Mouse (Mus musculus) cortical plate, adult 2 months (tissue): ENCODE results near the gene Ldb1.

Experiments used
- CTCF ChIP-seq: fragments of 200-500 bp; IDR thresholded peaks from 2 replicates; pipeline ENCODE4 v1.5.1; 2011; ENCODE audit warnings: mild to moderate bottlenecking, control low read depth, low read length; ENCODE audit not compliant: insufficient read depth; ENCODE audit errors: extremely low read depth
- POLR2A ChIP-seq: fragments of 200-500 bp; IDR thresholded peaks from 2 replicates; pipeline ENCODE4 v1.6.1; 2011; ENCODE audit warnings: mild to moderate bottlenecking, low read length, control low read depth; ENCODE audit not compliant: insufficient read depth; ENCODE audit errors: extremely low read depth

DNA sequence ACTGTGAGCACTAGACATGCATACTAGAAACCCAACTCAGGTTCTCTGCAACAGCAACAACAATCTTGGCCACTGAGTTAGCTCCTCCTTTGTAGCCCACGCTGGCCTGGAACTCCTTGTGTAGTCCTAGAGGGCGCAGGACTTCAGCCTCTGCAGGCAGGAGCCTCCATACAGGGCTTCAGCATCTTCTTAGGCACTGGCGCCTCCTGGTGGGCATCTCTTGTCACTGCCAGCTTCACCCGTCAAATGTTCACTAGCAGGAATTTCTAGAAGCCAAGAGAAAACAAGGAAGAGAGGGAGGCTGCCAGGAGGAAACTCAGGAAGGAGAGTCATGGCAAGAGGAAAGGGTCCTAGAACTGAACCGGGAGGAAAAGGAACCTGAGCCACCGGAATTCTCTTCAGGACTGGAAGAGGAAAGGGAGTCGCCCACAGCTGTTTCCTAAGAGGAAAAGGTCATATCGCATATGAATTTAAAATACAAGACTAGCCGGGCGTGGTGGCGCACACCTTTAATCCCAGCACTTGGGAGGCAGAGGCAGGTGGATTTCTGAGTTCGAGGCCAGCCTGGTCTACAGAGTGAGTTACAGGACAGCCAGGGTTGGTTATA is 30.3 kb downstream of the Ldb1 start:
- TF ChIP-seq CTCF, result peak; percentile 96
- no peak for TF ChIP-seq POLR2A
